Mouse (Mus musculus): ENCODE data around the gene Krtap3-1.

GRCm38 (mm10) chr11:99580636-99581035 is 14.2 kb upstream of the Krtap3-1 start, which contains the start of gene Krtap1-5:
- no peak for TF ChIP-seq EP300 (IDR thresholded peaks at IDR 0.05)
- TF ChIP-seq CTCF (IDR thresholded peaks at IDR 0.05): no peak

All from lung, postnatal 0 days (tissue).